Mouse (Mus musculus): Measurements from ENCODE around the gene Sgcd. TPM values are rescaled to one million over a fixed set of nuclear protein-coding genes. Genes with fewer than 3 reads are reported as not detected.

Sgcd gene
- total RNA-seq, 2 experiments from 2014 or later = 9.8 to 12.3 TPM

GRCm38 (mm10) chr11:47010166-47010565 is 978.6 kb downstream of the Sgcd start:
- no peak for DNase-seq

DNA sequence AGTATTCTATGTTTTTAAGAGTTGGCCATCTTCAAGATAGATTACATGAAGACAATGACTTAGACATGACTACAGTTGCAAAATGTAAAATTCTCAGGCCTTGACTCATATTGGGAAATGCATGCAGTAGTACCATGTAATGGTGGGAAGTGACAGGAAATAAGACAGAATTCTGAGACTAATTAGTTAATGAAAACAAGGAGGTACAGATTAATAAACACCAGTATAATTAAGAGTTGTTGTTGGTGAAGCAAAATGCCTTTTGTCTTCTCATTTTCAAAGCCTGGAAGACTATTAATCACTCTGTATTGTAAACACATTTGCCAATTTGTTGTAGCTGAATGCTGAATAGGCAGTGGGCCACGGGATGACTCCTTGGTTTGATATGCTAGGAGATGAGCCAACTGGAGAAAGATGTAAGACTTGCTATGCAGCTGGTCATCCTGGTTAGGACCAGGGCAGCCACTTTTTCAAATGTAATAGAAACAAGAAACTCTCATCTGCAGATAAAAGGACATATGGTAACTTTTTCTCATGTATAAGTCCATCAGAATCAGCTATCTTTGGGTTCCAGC is 983.4 kb downstream of the Sgcd start:
- no peak for DNase-seq

GRCm38 (mm10) chr11:46939311-46939710 is 1049.5 kb downstream of the Sgcd start:
- DNase-seq = no peak

DNA sequence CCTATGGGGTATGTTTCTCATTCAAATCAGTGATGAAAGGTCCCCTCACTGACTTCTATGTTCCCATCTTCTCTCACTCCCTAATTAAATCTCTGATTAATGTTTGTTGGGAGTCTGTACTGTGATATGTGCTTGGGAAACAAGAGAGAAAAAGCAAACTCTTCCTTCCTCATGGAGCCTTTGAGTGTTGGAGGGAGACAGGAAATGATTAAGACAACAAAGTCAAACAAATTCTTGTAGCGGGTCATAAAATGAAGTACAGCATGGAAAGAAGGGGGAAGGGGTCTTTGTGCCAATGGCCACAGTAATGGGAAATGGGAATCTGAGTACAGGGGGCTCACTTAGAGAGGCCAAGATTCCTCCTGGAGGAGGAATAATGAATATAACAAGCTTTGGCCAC is 1063.8 kb downstream of the Sgcd start:
- DNase-seq = no peak

- DNase-seq = no peak
Observed at GRCm38 (mm10) chr11:46920244-46920643, 1068.5 kb downstream of the Sgcd start.

DNA sequence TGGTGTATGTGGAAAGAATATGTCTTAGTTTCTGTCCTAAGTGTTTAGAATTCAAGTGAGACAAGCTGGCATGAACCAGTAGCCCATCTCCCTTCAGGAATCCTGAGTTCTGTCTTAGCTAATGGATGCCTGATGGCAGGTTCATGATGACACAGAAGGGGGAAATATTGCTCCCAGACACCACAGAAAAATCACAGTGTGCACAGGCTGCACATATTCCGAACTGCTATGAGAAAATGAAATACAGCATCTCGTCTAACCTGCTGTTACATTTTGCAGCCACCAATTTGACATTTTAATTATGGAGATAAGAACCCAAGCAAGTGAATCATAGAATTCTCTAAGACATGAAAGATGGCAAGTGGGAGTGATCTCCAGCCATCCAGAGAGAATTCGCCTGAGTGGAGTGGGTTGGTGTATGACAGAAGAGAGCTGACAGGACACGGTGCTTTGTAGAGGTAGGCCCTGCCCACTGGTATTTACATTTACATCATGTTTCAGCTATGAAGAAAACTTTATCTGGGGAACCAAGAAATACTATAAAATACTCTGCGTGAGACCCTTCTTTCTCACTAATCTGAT is 1076.0 kb downstream of the Sgcd start:
- DNase-seq = no peak

- DNase-seq = no peak
Observed at GRCm38 (mm10) chr11:46904281-46904680, 1084.5 kb downstream of the Sgcd start.

GRCm38 (mm10) chr11:46889093-46889492 is 1099.7 kb downstream of the Sgcd start:
- DNase-seq = no peak

DNA sequence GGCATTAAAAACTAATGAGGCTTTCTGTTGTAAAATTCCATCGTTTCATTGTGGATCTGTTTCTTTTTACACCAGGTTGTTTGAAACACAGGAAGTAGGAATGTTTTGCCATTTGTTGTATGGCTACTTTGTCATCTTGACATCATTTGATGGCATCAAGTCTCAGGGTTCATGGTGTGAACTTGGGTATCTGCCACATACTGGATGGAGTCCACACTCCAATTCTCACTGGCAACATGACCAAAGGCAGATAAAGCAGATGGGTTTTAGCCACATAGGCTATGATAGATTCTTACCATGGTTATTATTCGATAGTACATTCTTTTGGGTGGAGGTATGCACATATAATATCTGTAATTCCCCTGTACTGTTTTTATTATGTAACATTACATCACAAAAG is 1106.3 kb downstream of the Sgcd start:
- DNase-seq = no peak

DNA sequence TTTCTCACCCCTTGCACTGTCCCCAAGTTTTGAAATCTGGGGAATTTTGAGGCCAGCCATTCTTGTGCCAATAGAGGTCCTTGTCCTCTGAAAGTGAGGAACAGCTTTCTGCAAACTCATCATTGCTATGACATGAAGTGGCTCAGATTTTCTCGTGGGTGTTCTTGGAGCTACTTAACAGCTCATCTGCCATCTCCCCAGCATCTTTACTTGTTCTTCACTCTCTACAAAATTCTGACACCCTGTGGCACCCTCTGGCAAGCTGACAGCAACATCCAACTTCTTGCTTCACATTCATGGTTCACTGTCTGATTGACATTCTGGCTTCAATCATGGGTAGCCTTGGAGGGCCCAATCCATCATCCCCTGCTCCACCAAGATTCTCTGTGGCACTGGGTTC is 1113.0 kb downstream of the Sgcd start:
- DNase-seq = no peak

- DNase-seq = no peak
Observed at GRCm38 (mm10) chr11:46868594-46868993, 1120.2 kb downstream of the Sgcd start.

DNA sequence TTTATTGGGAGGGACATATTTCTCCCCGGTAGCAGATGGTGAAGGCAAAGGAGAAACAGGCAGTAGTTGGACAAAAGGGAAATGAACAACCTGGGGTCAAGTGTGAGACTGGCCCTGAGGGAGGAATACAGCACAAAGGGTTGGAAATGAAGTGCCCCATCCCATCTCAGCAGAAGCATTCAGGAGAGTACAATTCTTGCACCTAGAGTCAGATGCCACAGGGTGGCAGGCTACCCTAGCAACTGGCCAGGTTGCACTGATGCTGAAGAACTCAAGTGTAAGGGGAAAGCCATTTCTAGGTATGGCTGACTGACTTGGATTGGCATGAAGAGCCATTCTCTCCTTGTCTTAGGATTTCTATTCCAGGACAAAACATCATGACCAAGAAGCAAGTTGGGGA is 1124.0 kb downstream of the Sgcd start:
- DNase-seq = peak; percentile 7 to 12

GRCm38 (mm10) chr11:46848221-46848971 is 1140.4 kb downstream of the Sgcd start:
- DNase-seq = no peak

DNA sequence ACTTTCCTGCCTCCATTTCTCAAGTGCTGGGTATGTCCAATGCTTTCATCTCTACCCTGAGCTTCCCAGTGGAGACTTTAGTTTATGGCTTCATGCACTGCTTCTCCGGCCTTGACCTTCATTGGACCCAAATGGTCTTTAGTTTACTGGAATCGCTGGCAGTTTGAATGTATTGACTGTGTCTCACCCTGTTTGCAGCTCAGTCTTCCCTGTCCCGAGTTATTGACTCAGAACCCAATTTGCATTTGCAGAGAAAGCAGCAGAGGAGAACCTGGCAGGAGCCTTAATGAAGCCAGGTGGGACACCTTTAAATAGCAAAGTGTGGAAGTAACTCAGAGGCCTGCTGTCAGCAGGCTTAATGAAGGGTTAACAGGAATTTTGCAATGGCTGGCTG is 1140.9 kb downstream of the Sgcd start:
- DNase-seq = no peak

- no peak for DNase-seq
Observed at GRCm38 (mm10) chr11:46846661-46847060, 1142.1 kb downstream of the Sgcd start.
